Mouse (Mus musculus) bone marrow, adult 2 months (tissue): ENCODE results near the gene Espn. TPM values are rescaled to one million over a fixed set of nuclear protein-coding genes. Genes with fewer than 3 reads are reported as not detected.

ENCODE experiments used
- H3K27ac ChIP-seq: fragments of 200-500 bp; 2 replicates; pipeline ENCODE4 v1.5.1; 2012; ENCODE audit warnings: low read depth, mild to moderate bottlenecking, control low read depth, inconsistent platforms, low read length; ENCODE audit not compliant: control insufficient read depth, poor library complexity, insufficient read depth
- H3K4me1 ChIP-seq: fragments of 200-500 bp; 2 replicates; pipeline ENCODE4 v1.6.1; 2011; ENCODE audit warnings: low read length; ENCODE audit not compliant: control insufficient read depth, insufficient read depth
- H3K4me3 ChIP-seq: fragments of 200-500 bp; replicated peaks from 2 replicates; pipeline ENCODE3; 2011; ENCODE audit warnings: mild to moderate bottlenecking, low read depth, low read length, control low read depth; ENCODE audit not compliant: control insufficient read depth
- CTCF ChIP-seq: fragments of 200-500 bp; IDR thresholded peaks from 2 replicates; pipeline ENCODE4 v1.5.1; 2011; ENCODE audit warnings: low read length, control low read depth; ENCODE audit not compliant: control insufficient read depth, insufficient read depth
- POLR2A ChIP-seq: fragments of 200-500 bp; IDR thresholded peaks from 2 replicates; pipeline ENCODE4 v1.6.1; 2011; ENCODE audit warnings: low read depth, mild to moderate bottlenecking, control low read depth, low read length, borderline replicate concordance; ENCODE audit not compliant: control insufficient read depth
- WGBS: fragments of 180-500 bp; shearing (Covaris S2); methylation state at CpG from one replicate; pipeline ENCODE4 v1.1.7; 2018; 5-methylcytosine and 5-hydroxymethylcytosine counted together
- polyA plus RNA-seq: library from polyadenylated mRNA; stranded (reverse); fragments of >200 nt; gene quantifications from 2 replicates; pipeline ENCODE4 v1.2.4, GENCODE M21; 2011; ENCODE audit warnings: low replicate concordance; ENCODE audit not compliant: missing spikeins, insufficient read depth, insufficient read length

Espn gene
- polyA plus RNA-seq, 1 experiment, result not detected

- Histone ChIP-seq H3K27ac (no peak overlapping the region), H3K4me1 (no peaks in the 10 kb centered on the region), H3K4me3 (no peak overlapping the region)
- WGBS, result 8% methylated on average over 31 of the region's 31 CpGs
- TF ChIP-seq CTCF, result no peak
- no peak for TF ChIP-seq POLR2A
Measured at GRCm38 (mm10) chr4:152120311-152121182, 31.6 kb downstream of the Espn start.

GRCm38 (mm10) chr4:152119396-152120292 is 32.5 kb downstream of the Espn start:
- H3K4me3 ChIP-seq, result no peak overlapping the region
- TF ChIP-seq CTCF (peak; percentile 28; the same call in 1 of the 2 replicates), POLR2A (no peak)
- H3K4me1 ChIP-seq, result no peaks in the 10 kb centered on the region
- no peak overlapping the region for H3K27ac ChIP-seq
- 62% methylated on average over 39 of the region's 39 CpGs for WGBS

DNA sequence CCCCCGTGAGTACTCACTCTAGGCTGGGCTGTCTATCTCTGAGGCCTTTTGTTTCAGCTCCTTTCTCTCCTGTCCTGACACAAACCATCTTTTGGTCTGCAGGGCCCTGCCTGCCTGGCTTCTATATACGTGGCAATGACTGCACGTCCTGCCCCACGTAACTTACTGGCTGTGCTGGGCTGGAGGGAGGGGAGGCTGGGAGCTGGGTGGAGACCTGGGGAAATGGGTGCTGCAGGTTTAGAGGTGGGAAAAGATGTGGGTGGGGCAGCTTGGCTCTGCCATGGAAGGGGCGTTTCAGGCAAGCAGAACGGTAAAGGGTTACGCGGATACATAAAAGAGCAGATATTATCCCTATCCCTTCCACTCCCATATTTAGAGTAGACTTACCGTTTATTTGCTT is 34.6 kb downstream of the Espn start:
- Histone ChIP-seq H3K4me3 (no peak overlapping the region), H3K27ac (no peak overlapping the region), H3K4me1 (no peaks in the 10 kb centered on the region)
- TF ChIP-seq CTCF (no peak), POLR2A (no peak)
- 82% methylated on average over 9 of the region's 9 CpGs for WGBS

GRCm38 (mm10) chr4:152115921-152116612 is 36.1 kb downstream of the Espn start, which contains the start of gene Tnfrsf25:
Tnfrsf25 (plus strand) TSS chr4:152115934.
- Histone ChIP-seq H3K27ac (peak within 1 kb of the TSS; percentile 15; the same call in 1 of the 2 replicates), H3K4me3 (no peak within 1 kb of the TSS), H3K4me1 (no peaks in the 10 kb centered on the region)
- TF ChIP-seq CTCF (no peak), POLR2A (no peak)
- 2% methylated on average over 30 of the region's 30 CpGs for WGBS

DNA sequence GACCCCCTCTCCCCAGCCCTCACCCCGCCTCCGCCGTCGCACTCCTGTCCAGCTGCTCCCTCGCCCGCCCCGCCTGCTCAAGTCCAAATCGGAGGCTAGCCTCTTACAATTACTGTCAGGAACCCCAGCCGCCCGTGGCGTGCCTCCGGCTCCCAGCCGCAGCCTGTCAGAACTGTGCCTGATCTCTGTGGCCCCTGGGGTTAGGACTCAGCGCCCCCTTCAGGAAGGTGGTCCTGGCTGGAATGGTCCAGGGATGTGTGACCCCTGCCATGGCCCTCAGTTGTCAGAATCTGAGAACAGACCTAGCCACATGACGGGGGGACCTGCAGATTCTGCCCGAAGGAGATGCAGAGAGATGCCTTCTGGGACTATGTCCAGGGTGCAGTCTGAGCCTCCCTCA is 38.1 kb downstream of the Espn start:
- Histone ChIP-seq H3K4me3 (no peak overlapping the region), H3K27ac (no peak overlapping the region), H3K4me1 (no peaks in the 10 kb centered on the region; the same call in 1 of the 2 replicates)
- TF ChIP-seq POLR2A (no peak), CTCF (no peak)
- 92% methylated on average over 16 of the region's 16 CpGs for WGBS

GRCm38 (mm10) chr4:152112329-152112728 is 39.8 kb downstream of the Espn start:
- no peaks in the 10 kb centered on the region; the same call in none of the 2 replicates for H3K4me1 ChIP-seq
- 88% methylated on average over 9 of the region's 9 CpGs for whole genome bisulfite sequencing
- no peak overlapping the region for H3K4me3 ChIP-seq
- H3K27ac ChIP-seq, result no peak overlapping the region
- TF ChIP-seq POLR2A, result no peak
- TF ChIP-seq CTCF, result no peak

DNA sequence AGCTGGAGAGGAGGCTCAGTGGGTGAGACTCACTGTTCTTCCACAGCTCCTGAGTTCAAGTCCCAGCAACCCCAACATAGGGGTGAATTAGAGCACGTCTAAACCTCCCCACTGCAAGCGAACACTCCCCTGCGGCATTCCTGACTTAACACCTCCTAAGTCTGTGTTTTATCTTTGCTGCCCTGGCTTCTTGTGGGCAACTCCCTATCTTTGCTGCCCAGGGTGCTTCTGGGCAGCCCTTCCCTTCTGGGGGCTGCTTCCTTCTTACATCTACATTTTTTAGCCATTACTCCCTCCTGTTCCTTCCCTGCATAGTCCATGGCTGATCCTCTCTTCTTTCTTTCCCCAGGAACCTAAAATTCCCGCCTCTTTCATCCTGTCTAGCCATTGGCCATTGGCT is 41.5 kb downstream of the Espn start:
- Histone ChIP-seq H3K4me1 (no peaks in the 10 kb centered on the region; the same call in none of the 2 replicates), H3K4me3 (no peak overlapping the region)

More for the DNA sequence above, 41.5 kb downstream of the Espn start:
- TF ChIP-seq POLR2A, result no peak
- peak overlapping the region; percentile 13; the same call in 1 of the 2 replicates for H3K27ac ChIP-seq
- 61% methylated on average over 4 of the region's 4 CpGs for WGBS
